Mouse (Mus musculus) forebrain, embryonic 15.5 days (tissue): Measurements from ENCODE around the gene Nhp2. TPM values are rescaled to one million over a fixed set of nuclear protein-coding genes. Genes with fewer than 3 reads are reported as not detected.

Source experiments
- ATAC-seq: fragments of 200-750 bp; cut with Nextera tagmentation; replicated peaks from 2 replicates; pipeline ENCODE4 v1.8.0; 2017; ENCODE audit warnings: mild to moderate bottlenecking, moderate TSS enrichment, moderate library complexity
- H3K27ac ChIP-seq: fragments of 300-500 bp; sonication (generic); replicated peaks from 2 replicates; pipeline ENCODE4 v1.5.1; 2015; ENCODE audit warnings: mild to moderate bottlenecking, inconsistent platforms
- H3K27me3 ChIP-seq: fragments of 300-500 bp; sonication (generic); 2 replicates; pipeline ENCODE4 v1.6.1; 2015; ENCODE audit warnings: inconsistent platforms
- H3K36me3 ChIP-seq: fragments of 300-500 bp; sonication (generic); 2 replicates; pipeline ENCODE4 v1.6.1; 2015; ENCODE audit warnings: mild to moderate bottlenecking, inconsistent platforms
- H3K4me1 ChIP-seq: fragments of 300-500 bp; sonication (generic); 2 replicates; pipeline ENCODE4 v1.6.1; 2015; ENCODE audit warnings: inconsistent platforms
- H3K4me2 ChIP-seq: fragments of 300-500 bp; sonication (generic); replicated peaks from 2 replicates; pipeline ENCODE4 v1.6.1; 2015; ENCODE audit warnings: mild to moderate bottlenecking, inconsistent platforms
- H3K4me3 ChIP-seq: fragments of 300-500 bp; sonication (generic); 2 replicates; pipeline ENCODE4 v1.5.1; 2015; ENCODE audit warnings: mild to moderate bottlenecking, inconsistent platforms
- H3K9ac ChIP-seq: fragments of 300-500 bp; sonication (generic); replicated peaks from 2 replicates; pipeline ENCODE4 v1.6.1; 2015; ENCODE audit warnings: mild to moderate bottlenecking, inconsistent platforms
- H3K9me3 ChIP-seq: fragments of 300-500 bp; sonication (generic); 2 replicates; pipeline ENCODE4 v1.6.1; 2016; ENCODE audit warnings: inconsistent platforms
- WGBS: fragments of 180-500 bp; shearing (Covaris S2); methylation state at CpG from one replicate; pipeline ENCODE4 v1.1.7; 2015; ENCODE audit warnings: mixed read lengths; 5-methylcytosine and 5-hydroxymethylcytosine counted together
- polyA plus RNA-seq: library from polyadenylated mRNA; unstranded; fragments of >200 nt; fragmentation: Nextera tagmentation; extraction: Ambion mirVana; gene quantifications from 2 replicates; pipeline ENCODE4 v1.2.1, GENCODE M21; 2015

Nhp2 gene
- polyA plus RNA-seq, 1 experiment from 2014 or later, result 98.5 TPM

- H3K27ac ChIP-seq, result no peak overlapping the region
- 71% methylated on average over 7 of the region's 7 CpGs for WGBS
Observed at GRCm38 (mm10) chr11:51591168-51591567, 28.4 kb upstream of the Nhp2 start.

DNA sequence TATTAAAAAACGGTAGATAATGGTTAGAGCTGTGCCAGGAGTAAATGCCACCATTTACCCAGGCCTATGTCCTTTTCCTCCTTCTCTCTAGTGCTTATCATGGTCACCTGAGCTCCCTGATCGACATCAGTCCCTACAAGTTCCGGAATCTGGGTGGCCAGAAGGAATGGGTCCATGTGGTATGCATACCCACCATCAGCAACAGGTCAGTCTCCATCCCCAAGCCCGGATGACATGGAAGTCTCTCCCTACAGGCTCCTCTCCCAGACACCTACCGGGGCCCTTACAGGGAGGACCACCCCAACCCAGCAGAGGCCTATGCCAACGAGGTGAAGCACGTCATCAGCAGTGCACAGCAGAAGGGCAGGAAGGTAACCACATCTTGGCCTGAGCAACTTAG, 27.6 kb upstream of the Nhp2 start:
- WGBS, result 94% methylated on average over 7 of the region's 7 CpGs
- Histone ChIP-seq H3K4me2 (no peak overlapping the region), H3K4me1 (no peaks in the 10 kb centered on the region), H3K27me3 (no peaks in the 10 kb centered on the region), H3K27ac (no peak overlapping the region), H3K4me3 (no peak overlapping the region), H3K9ac (no peak overlapping the region), H3K9me3 (no peaks in the 10 kb centered on the region), H3K36me3 (peaks cover 91% of the 10 kb centered on the region)
- no peak for ATAC-seq

More at GRCm38 (mm10) chr11:51591168-51591567, 28.4 kb upstream of the Nhp2 start:
- Histone ChIP-seq H3K4me2 (no peak overlapping the region), H3K27me3 (no peaks in the 10 kb centered on the region), H3K9ac (no peak overlapping the region), H3K36me3 (peaks cover 91% of the 10 kb centered on the region), H3K4me1 (no peaks in the 10 kb centered on the region), H3K9me3 (no peaks in the 10 kb centered on the region), H3K4me3 (no peak overlapping the region)
- no peak for ATAC-seq

DNA sequence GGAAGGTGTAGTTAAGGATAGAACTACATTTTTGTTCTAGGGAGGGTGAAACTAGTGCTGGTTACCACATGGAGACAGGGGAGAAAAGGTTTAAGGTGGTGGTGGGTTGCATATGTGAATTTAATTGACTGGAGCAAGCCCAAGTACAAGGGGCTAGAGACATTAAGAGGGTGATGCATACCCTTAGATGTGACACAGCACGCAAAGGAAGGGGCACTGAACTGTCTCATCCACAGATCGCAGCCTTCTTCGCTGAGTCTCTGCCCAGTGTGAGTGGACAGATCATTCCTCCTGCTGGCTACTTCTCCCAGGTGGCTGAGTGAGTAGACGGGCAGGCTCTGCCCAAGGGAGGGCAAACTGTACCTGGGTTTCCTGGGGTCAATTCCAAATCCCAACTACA, 26.2 kb upstream of the Nhp2 start:
- H3K4me1 ChIP-seq, result no peaks in the 10 kb centered on the region
- WGBS, result 93% methylated on average over 4 of the region's 4 CpGs
- no peak overlapping the region for H3K4me2 ChIP-seq
- ATAC-seq, result no peak
- peaks cover 92% of the 10 kb centered on the region for H3K36me3 ChIP-seq
- H3K4me3 ChIP-seq, result no peak overlapping the region
- no peak overlapping the region for H3K27ac ChIP-seq
- no peaks in the 10 kb centered on the region for H3K9me3 ChIP-seq
- H3K27me3 ChIP-seq, result no peaks in the 10 kb centered on the region
- H3K9ac ChIP-seq, result no peak overlapping the region

DNA sequence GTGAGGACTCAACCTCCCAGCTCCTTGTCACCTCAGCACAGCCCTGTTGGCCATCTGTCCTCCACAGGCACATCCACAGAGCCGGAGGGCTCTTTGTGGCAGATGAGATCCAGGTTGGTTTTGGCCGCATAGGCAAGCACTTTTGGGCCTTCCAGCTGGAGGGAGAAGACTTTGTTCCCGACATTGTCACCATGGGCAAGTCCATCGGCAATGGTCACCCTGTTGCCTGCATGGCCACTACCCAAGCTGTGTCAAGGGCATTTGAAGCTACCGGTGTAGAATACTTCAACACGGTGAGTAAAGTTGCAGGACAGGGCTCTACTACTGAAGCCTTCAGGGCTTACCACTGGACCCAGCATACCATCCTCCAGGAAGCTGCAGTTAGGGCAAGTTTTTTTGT, 25.7 kb upstream of the Nhp2 start:
- WGBS, result 90% methylated on average over 6 of the region's 6 CpGs
- ATAC-seq, result no peak
- Histone ChIP-seq H3K4me3 (no peak overlapping the region), H3K4me2 (no peak overlapping the region), H3K36me3 (peaks cover 92% of the 10 kb centered on the region), H3K27ac (no peak overlapping the region), H3K9ac (no peak overlapping the region), H3K4me1 (no peaks in the 10 kb centered on the region), H3K27me3 (no peaks in the 10 kb centered on the region), H3K9me3 (no peaks in the 10 kb centered on the region)

- Histone ChIP-seq H3K27ac (no peak overlapping the region), H3K36me3 (peaks cover 92% of the 10 kb centered on the region), H3K4me1 (no peaks in the 10 kb centered on the region), H3K27me3 (no peaks in the 10 kb centered on the region), H3K9ac (no peak overlapping the region), H3K4me2 (no peak overlapping the region), H3K9me3 (no peaks in the 10 kb centered on the region), H3K4me3 (no peak overlapping the region)
- 74% methylated on average over 3 of the region's 3 CpGs for WGBS
- ATAC-seq, result no peak
Observed at GRCm38 (mm10) chr11:51594715-51595350, 24.7 kb upstream of the Nhp2 start.

- peaks cover 94% of the 10 kb centered on the region for H3K36me3 ChIP-seq
- no peaks in the 10 kb centered on the region for H3K9me3 ChIP-seq
- H3K9ac ChIP-seq, result no peak overlapping the region
- 95% methylated on average over 1 of the region's 1 CpGs for WGBS
- ATAC-seq, result no peak
- no peaks in the 10 kb centered on the region for H3K27me3 ChIP-seq
- H3K27ac ChIP-seq, result no peak overlapping the region
- no peak overlapping the region for H3K4me3 ChIP-seq
- H3K4me2 ChIP-seq, result no peak overlapping the region
- H3K4me1 ChIP-seq, result no peaks in the 10 kb centered on the region
Observed at GRCm38 (mm10) chr11:51595459-51596083, 24.0 kb upstream of the Nhp2 start.

GRCm38 (mm10) chr11:51597553-51597952, 22.0 kb upstream of the Nhp2 start:
- ATAC-seq, result no peak
- H3K4me1 ChIP-seq, result peaks cover 16% of the 10 kb centered on the region
- WGBS, result 72% methylated on average over 2 of the region's 2 CpGs

GRCm38 (mm10) chr11:51602253-51602652, 17.3 kb upstream of the Nhp2 start:
- Histone ChIP-seq H3K9ac (no peak overlapping the region), H3K27me3 (no peaks in the 10 kb centered on the region), H3K4me3 (no peak overlapping the region), H3K4me2 (no peak overlapping the region), H3K27ac (no peak overlapping the region), H3K36me3 (peaks cover 79% of the 10 kb centered on the region), H3K9me3 (no peaks in the 10 kb centered on the region), H3K4me1 (peaks cover 47% of the 10 kb centered on the region)
- WGBS, result 90% methylated on average over 3 of the region's 3 CpGs
- no peak for ATAC-seq

More at GRCm38 (mm10) chr11:51597553-51597952, 22.0 kb upstream of the Nhp2 start:
- no peak overlapping the region for H3K4me3 ChIP-seq
- no peaks in the 10 kb centered on the region for H3K9me3 ChIP-seq
- no peak overlapping the region for H3K4me2 ChIP-seq
- no peak overlapping the region for H3K9ac ChIP-seq
- peaks cover 97% of the 10 kb centered on the region for H3K36me3 ChIP-seq
- H3K27me3 ChIP-seq, result no peaks in the 10 kb centered on the region
- H3K27ac ChIP-seq, result no peak overlapping the region

DNA sequence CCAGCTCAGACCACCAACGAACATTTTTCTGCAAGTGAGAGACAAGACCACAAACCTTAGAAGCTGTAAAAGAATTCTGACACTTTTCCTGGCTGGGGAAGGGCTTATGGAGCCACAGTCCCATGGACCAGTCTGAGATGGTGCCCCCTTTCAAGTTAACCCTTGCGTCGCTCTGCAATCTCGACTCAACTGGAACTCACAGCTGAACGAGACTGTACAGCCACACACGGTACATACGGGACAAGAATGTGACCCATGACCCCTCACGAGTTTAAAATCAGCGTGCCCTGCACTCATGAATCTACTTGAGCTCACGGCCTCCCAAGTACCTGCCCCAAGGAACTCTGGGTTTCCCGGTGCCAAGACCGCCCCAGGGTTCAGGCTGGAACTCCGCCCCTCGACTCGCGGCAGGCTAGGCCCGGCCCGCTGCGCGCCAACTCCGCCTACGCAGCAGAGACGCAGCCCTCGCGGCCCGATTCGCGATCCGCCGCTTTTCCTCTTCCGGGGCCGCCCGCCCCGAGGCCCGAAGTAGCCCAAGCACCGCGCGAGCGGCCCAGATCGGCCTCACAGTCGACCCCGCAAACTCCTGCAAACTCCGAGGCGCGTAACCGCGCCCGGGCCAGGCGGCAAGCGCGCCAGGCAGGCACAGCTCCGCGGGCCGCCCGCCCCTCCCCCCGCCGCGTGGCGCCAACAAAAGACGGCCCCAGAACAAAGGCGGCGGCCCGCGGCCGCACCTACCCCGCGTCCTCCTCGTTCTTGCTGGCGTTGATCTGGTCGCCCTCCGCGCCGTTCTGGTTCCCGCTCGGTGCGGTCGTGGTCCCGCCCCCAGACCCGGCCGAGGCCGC, 13.7 kb upstream of the Nhp2 start:
- peak overlapping the region; percentile 74 for H3K4me2 ChIP-seq
- peak overlapping the region; percentile 95 for H3K27ac ChIP-seq
- peaks cover 43% of the 10 kb centered on the region for H3K36me3 ChIP-seq
- ATAC-seq, result peak; percentile 62
- H3K9ac ChIP-seq, result peak overlapping the region; percentile 99
- H3K4me1 ChIP-seq, result peaks cover 50% of the 10 kb centered on the region
- no peaks in the 10 kb centered on the region for H3K27me3 ChIP-seq
- under 1% methylated on average over 81 of the region's 81 CpGs for WGBS
- H3K9me3 ChIP-seq, result no peaks in the 10 kb centered on the region
- peak overlapping the region; percentile 92 for H3K4me3 ChIP-seq

- Histone ChIP-seq H3K9ac (peak within 1 kb of the TSS; percentile 99), H3K27me3 (no peaks in the 10 kb centered on the region), H3K27ac (peak within 1 kb of the TSS; percentile 95), H3K4me1 (peaks cover 45% of the 10 kb centered on the region), H3K36me3 (peaks cover 35% of the 10 kb centered on the region), H3K4me3 (peak within 1 kb of the TSS; percentile 92), H3K4me2 (peak within 1 kb of the TSS; percentile 74), H3K9me3 (no peaks in the 10 kb centered on the region)
- peak; percentile 96 for ATAC-seq
- under 1% methylated on average over 90 of the region's 91 CpGs for WGBS
Observed at GRCm38 (mm10) chr11:51606447-51607095, 13.0 kb upstream of the Nhp2 start, which contains the start of gene Hnrnpab. Hnrnpab (minus strand) TSS chr11:51606847.

GRCm38 (mm10) chr11:51607096-51607738, 12.3 kb upstream of the Nhp2 start:
- no peaks in the 10 kb centered on the region for H3K27me3 ChIP-seq
- H3K4me1 ChIP-seq, result peaks cover 38% of the 10 kb centered on the region
- no peaks in the 10 kb centered on the region for H3K9me3 ChIP-seq
- peaks cover 29% of the 10 kb centered on the region for H3K36me3 ChIP-seq
- peak overlapping the region; percentile 99 for H3K9ac ChIP-seq
- H3K4me2 ChIP-seq, result peak overlapping the region; percentile 71
- H3K27ac ChIP-seq, result peak overlapping the region; percentile 95
- WGBS, result 12% methylated on average over 15 of the region's 15 CpGs
- peak; percentile 65; the same call in 1 of the 2 replicates for ATAC-seq
- H3K4me3 ChIP-seq, result peak overlapping the region; percentile 92
